Mouse (Mus musculus) monocyte, adult 5-6 weeks (primary cell): ENCODE data around the gene Zfp82. TPM values are rescaled to one million over a fixed set of nuclear protein-coding genes. Genes with fewer than 3 reads are reported as not detected.

Experiments used
- total RNA-seq: library from RNA; stranded (forward); fragments of 200-1000, 200-491, 200-594 nt; gene quantifications from 3 replicates; pipeline ENCODE4 v1.2.3, GENCODE M21; 2017

Gene Zfp82
- total RNA-seq, 1 experiment from 2014 or later = 4.3 TPM

Other genes starting within 250 kb of the Zfp82 start
- gene Zfp940, start 219.2 kb downstream of the Zfp82 start, total RNA-seq = 0.32 to 3.5 TPM (median 1.4 TPM) in 3 replicates
- gene Zfp420, start 212.9 kb downstream of the Zfp82 start, total RNA-seq = 1.8 to 7.7 TPM (median 4.7 TPM) in 3 replicates
- gene Zfp27, start 166.3 kb downstream of the Zfp82 start, total RNA-seq = 4.4 to 8.6 TPM (median 5.5 TPM) in 3 replicates
- 0.95 to 2.2 TPM in 2 of 3 replicates, not detected in the other for gene Zfp383, start 164.7 kb downstream of the Zfp82 start, total RNA-seq
- 2.3 to 8.2 TPM (median 3.1 TPM) in 3 replicates for gene Zfp74, start 118.8 kb downstream of the Zfp82 start, total RNA-seq
- 25.8 to 32.8 TPM (median 32.4 TPM) in 3 replicates for gene Zfp568, start 88.9 kb downstream of the Zfp82 start, total RNA-seq
- gene Zfp14, start 21.5 kb downstream of the Zfp82 start, total RNA-seq = 0.85 to 3.6 TPM (median 1.7 TPM) in 3 replicates
- not detected in 3 replicates for gene Gm26920, start 17.5 kb upstream of the Zfp82 start, total RNA-seq
- gene Zfp566, start 17.6 kb upstream of the Zfp82 start, total RNA-seq = 0.43 to 3.1 TPM in 2 of 3 replicates, not detected in the other
- gene Zfp260, start 21.9 kb upstream of the Zfp82 start, total RNA-seq = 12.9 to 53.8 TPM (median 19.3 TPM) in 3 replicates
- 3.6 to 16.7 TPM (median 6.6 TPM) in 3 replicates for gene Zfp382, start 49.0 kb upstream of the Zfp82 start, total RNA-seq
- gene Zfp146, start 96.8 kb upstream of the Zfp82 start, total RNA-seq = 26.9 to 47.7 TPM (median 40.3 TPM) in 3 replicates
- not detected in 3 replicates for gene Cox7a1, start 111.2 kb upstream of the Zfp82 start, total RNA-seq
- gene Capns1, start 125.9 kb upstream of the Zfp82 start, total RNA-seq = 217 to 229 TPM (median 219 TPM) in 3 replicates
- 29.5 to 52.1 TPM (median 49.3 TPM) in 3 replicates for gene Polr2i, start 159.0 kb upstream of the Zfp82 start, total RNA-seq
- 32.7 to 60.7 TPM (median 37.0 TPM) in 3 replicates for gene Tbcb, start 159.4 kb upstream of the Zfp82 start, total RNA-seq
- not detected in 3 replicates for gene Ovol3, start 162.8 kb upstream of the Zfp82 start, total RNA-seq
- gene Thap8, start 207.2 kb upstream of the Zfp82 start, total RNA-seq = 1.0 to 3.2 TPM in 2 of 3 replicates, not detected in the other
- gene Wdr62, start 207.5 kb upstream of the Zfp82 start, total RNA-seq = 1.3 to 4.7 TPM (median 3.0 TPM) in 3 replicates
- gene Clip3, start 218.8 kb upstream of the Zfp82 start, total RNA-seq = 2.2 TPM in 1 of 3 replicates, not detected in the others
- 27.8 to 47.4 TPM (median 35.8 TPM) in 3 replicates for gene Alkbh6, start 235.8 kb upstream of the Zfp82 start, total RNA-seq
- 3.0 TPM in 1 of 3 replicates, not detected in the others for gene Syne4, start 241.9 kb upstream of the Zfp82 start, total RNA-seq
- gene E130208F15Rik, start 248.8 kb upstream of the Zfp82 start, total RNA-seq = 2.2 to 10.7 TPM (median 8.0 TPM) in 3 replicates